Mouse (Mus musculus) limb, embryonic 15.5 days (tissue): ENCODE measurements around the gene Scel. TPM values are rescaled to one million over a fixed set of nuclear protein-coding genes. Genes with fewer than 3 reads are reported as not detected.

ENCODE experiments used
- microRNA-seq: library from miRNA; unstranded; fragments of <30 nt; microRNA quantifications from one replicate; pipeline ENCODE4, GENCODE M21; 2016
- polyA plus RNA-seq: library from polyadenylated mRNA; unstranded; fragments of >200 nt; fragmentation: Nextera tagmentation; extraction: Ambion mirVana; gene quantifications from 2 replicates; pipeline ENCODE4 v1.2.1, GENCODE M21; 2015

Gene Scel
- polyA plus RNA-seq, 1 experiment from 2014 or later = 33.2 TPM

Small RNA genes lying within 50 kb of the gene (microRNA-seq; reads per million reads assigned to microRNA genes)
- gene Gm22877 = not detected

Other genes with a start within 250 kb of the Scel start
- gene Mycbp2, start 166.5 kb upstream of the Scel start, polyA plus RNA-seq = 21.5 and 23.6 TPM in 2 replicates
- gene Slain1, start 136.9 kb downstream of the Scel start, polyA plus RNA-seq = 0.68 and 1.3 TPM in 2 replicates